ENCODE assay signal across 9 mouse cellular contexts in genomic region chr6:84476466-84476865, GRCm38 (mm10).
DNase-seq lines count a peak whose midpoint lies in the region; ATAC-seq lines count a peak whose summit lies in the region.
"Had no signal": no experiment of that assay in that cellular context is flagged by ENCODE, and none has a peak within 500 bp of the region (broad histone marks: within the 10 kb centered on the region; RNA-seq: fewer than 3 reads in every experiment).

No protein-coding gene starts in this region.

- peak; percentile 11 to 20 for DNase-seq in frontal cortex, postnatal 25 days (ENCODE audit: low spot score in 2 of 2)
- no peak for DNase-seq in frontal cortex, postnatal 14 days (ENCODE audit: low spot score in 2 of 2)
- no peak for DNase-seq in neural tube, embryonic 10.5 days (ENCODE audit: extremely low spot score, low spot score)
- DNase-seq in kidney, adult 9 months, result peak; percentile 14
- peak; percentile 36 for DNase-seq in ovary, postnatal 14 days (ENCODE audit: low spot score)
- no peak for DNase-seq in layer of hippocampus, postnatal 36 days
- DNase-seq in spleen, postnatal 4 days (ENCODE audit: low spot score in 2 of 2), result no peak
- DNase-seq: cerebellum, adult 8-10 months had no signal

- peak; percentile 65 for ATAC-seq in neural tube, embryonic 13.5 days (ENCODE audit: low read depth)

- no peak overlapping the region for H3K4me3 ChIP-seq in neural tube, embryonic 13.5 days

- H3K4me1 ChIP-seq in neural tube, embryonic 13.5 days (replicated peaks), result peaks cover 12% of the 10 kb centered on the region

- no peaks in the 10 kb centered on the region for H3K9me3 ChIP-seq in neural tube, embryonic 13.5 days

- peak overlapping the region; percentile 42; the same call in 1 of the 2 replicates for H3K27ac ChIP-seq in neural tube, embryonic 13.5 days (replicated peaks)

- H3K27me3 ChIP-seq in neural tube, embryonic 13.5 days, result no peaks in the 10 kb centered on the region

- no peaks in the 10 kb centered on the region for H3K36me3 ChIP-seq in neural tube, embryonic 13.5 days

- WGBS in neural tube, embryonic 13.5 days, result 46% methylated on average over 9 of the region's 9 CpGs

- no peak overlapping the region for H3K4me2 ChIP-seq in neural tube, embryonic 13.5 days

- H3K9ac ChIP-seq in neural tube, embryonic 13.5 days, result no peak overlapping the region

Comparison
In these comparisons a context has a peak if more than half of its experiments do, and no peak if none do; other contexts are left out.
1. DNase-seq: peak in frontal cortex, postnatal 25 days (2 of 2), kidney, adult 9 months (single experiment) and ovary, postnatal 14 days (single experiment); none in frontal cortex, postnatal 14 days (0 of 2), neural tube, embryonic 10.5 days (single experiment), layer of hippocampus, postnatal 36 days (0 of 2) and spleen, postnatal 4 days (0 of 2).